ENCODE assay signal across 34 mouse cellular contexts in the genomic region with DNA sequence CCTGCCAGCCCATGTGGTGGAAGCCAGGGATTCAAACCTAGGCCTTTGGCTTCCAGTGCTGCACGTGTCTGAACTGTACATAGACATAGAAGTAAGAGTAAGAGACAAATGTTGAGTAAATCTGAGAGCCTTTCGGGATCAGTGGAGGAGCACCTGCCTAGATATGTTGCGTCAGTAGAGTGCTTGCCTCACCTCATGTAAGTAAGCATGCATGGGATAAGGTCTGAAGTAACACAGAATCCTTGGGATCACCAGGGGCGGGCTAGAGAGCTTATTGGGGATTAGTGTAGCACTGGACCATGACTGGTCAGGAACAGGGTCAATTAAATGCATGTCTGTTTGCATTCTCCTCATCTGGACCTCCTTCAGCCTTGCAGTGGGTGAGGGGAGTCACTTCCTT.
"Had no signal": no experiment of that assay in that cellular context is flagged by ENCODE, and none has a peak within 500 bp of the region (broad histone marks: within the 10 kb centered on the region; RNA-seq: fewer than 3 reads in every experiment).

No protein-coding gene starts in this region.

- H3K9ac ChIP-seq: heart, embryonic 13.5 days; heart, embryonic 15.5 days; hindbrain, embryonic 12.5 days; hindbrain, embryonic 13.5 days; hindbrain, embryonic 14.5 days; hindbrain, embryonic 15.5 days; intestine, embryonic 15.5 days; kidney, embryonic 15.5 days had no signal

- H3K36me3 ChIP-seq: heart, embryonic 10.5 days; heart, embryonic 13.5 days; heart, embryonic 15.5 days; hindbrain, embryonic 10.5 days; hindbrain, embryonic 12.5 days; hindbrain, embryonic 13.5 days; hindbrain, embryonic 15.5 days; intestine, embryonic 15.5 days; kidney, embryonic 15.5 days had no signal

- ATAC-seq: hindbrain, embryonic 16.5 days; hindbrain, postnatal 0 days; inflammation-experienced regulatory T-cells, adult 6 months; intestine, embryonic 15.5 days; intestine, embryonic 16.5 days; intestine, postnatal 0 days had no signal

- H3K4me2 ChIP-seq: heart, embryonic 11.5 days; heart, embryonic 13.5 days; heart, embryonic 15.5 days; hindbrain, embryonic 12.5 days; hindbrain, embryonic 13.5 days; hindbrain, embryonic 14.5 days; hindbrain, embryonic 15.5 days; intestine, embryonic 15.5 days; kidney, embryonic 15.5 days had no signal

- DNase-seq: heart, postnatal 10 days; heart, postnatal 14 days; heart, postnatal 36 days; heart, postnatal 4 days; kidney, adult 11 months; kidney, adult 18-20 months; kidney, adult 2 months; kidney, adult 8-10 months; kidney, adult 9 months; kidney, postnatal 10 days; kidney, postnatal 14 days; kidney, postnatal 25 days; kidney, postnatal 36 days; kidney, postnatal 4 days; layer of hippocampus, adult 9-11 months; layer of hippocampus, postnatal 36 days had no signal

- H3K9me3 ChIP-seq: heart, embryonic 10.5 days; heart, embryonic 15.5 days; hindbrain, embryonic 12.5 days; hindbrain, embryonic 15.5 days; intestine, embryonic 15.5 days; kidney, embryonic 15.5 days had no signal

- H3K4me1 ChIP-seq: heart, embryonic 10.5 days; heart, embryonic 13.5 days; heart, embryonic 15.5 days; hindbrain, embryonic 10.5 days; hindbrain, embryonic 12.5 days; hindbrain, embryonic 13.5 days; hindbrain, embryonic 15.5 days; intestine, embryonic 15.5 days; kidney, embryonic 15.5 days had no signal

- H3K27me3 ChIP-seq: heart, embryonic 13.5 days; heart, embryonic 15.5 days; hindbrain, embryonic 12.5 days; hindbrain, embryonic 13.5 days; hindbrain, embryonic 15.5 days; intestine, embryonic 15.5 days; kidney, embryonic 15.5 days had no signal

- H3K4me3 ChIP-seq: heart, embryonic 10.5 days; heart, embryonic 13.5 days; heart, embryonic 15.5 days; hindbrain, embryonic 10.5 days; hindbrain, embryonic 12.5 days; hindbrain, embryonic 13.5 days; hindbrain, embryonic 15.5 days; intestine, embryonic 15.5 days; kidney, embryonic 15.5 days; layer of hippocampus, adult 2 months had no signal

- H3K27ac ChIP-seq: heart, embryonic 10.5 days; heart, embryonic 13.5 days; heart, embryonic 15.5 days; hindbrain, embryonic 10.5 days; hindbrain, embryonic 12.5 days; hindbrain, embryonic 13.5 days; hindbrain, embryonic 14.5 days; hindbrain, embryonic 15.5 days; hindbrain, postnatal 0 days; intestine, embryonic 15.5 days; kidney, embryonic 15.5 days; kidney, postnatal 0 days; layer of hippocampus, adult 2 months had no signal
